Mouse (Mus musculus) neural tube, embryonic 12.5 days (tissue): ENCODE results near the gene Olfr397. TPM values are rescaled to one million over a fixed set of nuclear protein-coding genes. Genes with fewer than 3 reads are reported as not detected.

ENCODE experiments used
- ATAC-seq: fragments of 200-750 bp; cut with Nextera tagmentation; 2 replicates; pipeline ENCODE4 v1.8.0; 2017; ENCODE audit warnings: low read depth, mild to moderate bottlenecking, moderate TSS enrichment, moderate library complexity; ENCODE audit not compliant: low FRiP score
- H3K27ac ChIP-seq: fragments of 300-500 bp; sonication (generic); 2 replicates; pipeline ENCODE4 v1.5.1; 2016
- H3K27me3 ChIP-seq: fragments of 300-500 bp; sonication (generic); replicated peaks from 2 replicates; pipeline ENCODE4 v1.6.1; 2016; ENCODE audit warnings: mild to moderate bottlenecking
- H3K36me3 ChIP-seq: fragments of 300-500 bp; sonication (generic); 2 replicates; pipeline ENCODE4 v1.6.1; 2016; ENCODE audit warnings: mild to moderate bottlenecking
- H3K4me1 ChIP-seq: fragments of 300-500 bp; sonication (generic); 2 replicates; pipeline ENCODE4 v1.6.1; 2016
- H3K4me2 ChIP-seq: fragments of 300-500 bp; sonication (generic); replicated peaks from 2 replicates; pipeline ENCODE4 v1.6.1; 2016; ENCODE audit warnings: mild to moderate bottlenecking
- H3K4me3 ChIP-seq: fragments of 300-500 bp; sonication (generic); 2 replicates; pipeline ENCODE4 v1.5.1; 2016
- H3K9ac ChIP-seq: fragments of 300-500 bp; sonication (generic); 2 replicates; pipeline ENCODE4 v1.6.1; 2016; ENCODE audit warnings: mild to moderate bottlenecking
- H3K9me3 ChIP-seq: fragments of 300-500 bp; sonication (generic); 2 replicates; pipeline ENCODE4 v1.6.1; 2016; ENCODE audit warnings: mild to moderate bottlenecking
- WGBS: fragments of 180-500 bp; shearing (Covaris S2); methylation state at CpG from one replicate; pipeline ENCODE4 v1.1.7; 2016; 5-methylcytosine and 5-hydroxymethylcytosine counted together
- polyA plus RNA-seq: library from polyadenylated mRNA; unstranded; fragments of >200 nt; fragmentation: Nextera tagmentation; extraction: Ambion mirVana; gene quantifications from 2 replicates; pipeline ENCODE4 v1.2.1, GENCODE M21; 2016

Olfr397 gene
- not detected in 2 replicates for polyA plus RNA-seq

- ATAC-seq: no peak
- Histone ChIP-seq H3K9me3 (peaks cover 12% of the 10 kb centered on the region), H3K4me1 (no peaks in the 10 kb centered on the region), H3K36me3 (no peaks in the 10 kb centered on the region), H3K27me3 (no peaks in the 10 kb centered on the region), H3K4me3 (no peak within 1 kb of the TSS), H3K4me2 (no peak within 1 kb of the TSS), H3K9ac (no peak within 1 kb of the TSS), H3K27ac (no peak within 1 kb of the TSS)
- WGBS: 75% methylated on average over 1 of the region's 1 CpGs
Measured at GRCm38 (mm10) chr11:73960517-73960916, at the start of gene Olfr397. Olfr397 (plus strand) TSS chr11:73960817.

- Histone ChIP-seq H3K4me2 (no peak within 1 kb of the TSS), H3K4me1 (no peaks in the 10 kb centered on the region), H3K27ac (no peak within 1 kb of the TSS), H3K36me3 (no peaks in the 10 kb centered on the region), H3K9me3 (peaks cover 13% of the 10 kb centered on the region), H3K27me3 (no peaks in the 10 kb centered on the region), H3K9ac (no peak within 1 kb of the TSS), H3K4me3 (no peak within 1 kb of the TSS)
- ATAC-seq: no peak
Measured at GRCm38 (mm10) chr11:73936377-73936776, 24.2 kb upstream of the Olfr397 start, which contains the start of gene Olfr23. Olfr23 (plus strand) TSS chr11:73936677.

- ATAC-seq: no peak
- H3K9me3 ChIP-seq: peaks cover 37% of the 10 kb centered on the region
- H3K4me2 ChIP-seq: no peak within 1 kb of the TSS
- no peaks in the 10 kb centered on the region for H3K36me3 ChIP-seq
- H3K4me3 ChIP-seq: no peak within 1 kb of the TSS
- H3K9ac ChIP-seq: no peak within 1 kb of the TSS
- no peaks in the 10 kb centered on the region for H3K4me1 ChIP-seq
- no peaks in the 10 kb centered on the region for H3K27me3 ChIP-seq
- no peak within 1 kb of the TSS for H3K27ac ChIP-seq
Measured at GRCm38 (mm10) chr11:73990307-73990706, 29.7 kb downstream of the Olfr397 start, which contains the start of gene Olfr398. Olfr398 (minus strand) TSS chr11:73990407.

DNA sequence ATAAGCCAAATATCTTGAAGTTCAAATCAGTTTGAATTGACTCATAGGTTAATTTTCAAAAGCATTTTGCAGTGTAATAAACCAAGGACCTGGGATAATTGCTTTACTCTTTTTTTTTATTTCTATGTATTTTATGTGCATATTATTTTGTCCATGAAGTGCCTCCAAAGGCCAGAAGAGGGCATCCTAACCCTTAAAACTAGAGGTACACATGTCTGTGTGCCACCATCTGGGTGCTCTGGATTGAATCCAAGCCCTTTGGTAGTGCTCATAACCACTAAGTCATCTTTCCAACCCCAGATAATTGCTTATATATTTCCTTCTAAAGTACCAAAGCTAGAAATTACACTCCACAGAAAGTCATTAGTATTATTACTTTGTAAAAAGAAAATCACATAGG is 32.5 kb downstream of the Olfr397 start:
- Histone ChIP-seq H3K9me3 (peaks cover 21% of the 10 kb centered on the region), H3K4me1 (no peaks in the 10 kb centered on the region), H3K36me3 (no peaks in the 10 kb centered on the region), H3K27ac (no peak overlapping the region), H3K27me3 (no peaks in the 10 kb centered on the region), H3K4me3 (no peak overlapping the region), H3K4me2 (no peak overlapping the region), H3K9ac (no peak overlapping the region)
- no peak for ATAC-seq

Other genes starting within 250 kb of the Olfr397 start
- not detected in 2 replicates for gene Olfr389, start 180.1 kb upstream of the Olfr397 start, polyA plus RNA-seq
- not detected in 2 replicates for gene Olfr390, start 177.9 kb upstream of the Olfr397 start, polyA plus RNA-seq
- gene Olfr391-ps, start 157.8 kb upstream of the Olfr397 start, polyA plus RNA-seq: not detected in 2 replicates
- gene Olfr392, start 143.8 kb upstream of the Olfr397 start, polyA plus RNA-seq: not detected in 2 replicates
- gene Olfr393, start 109.4 kb upstream of the Olfr397 start, polyA plus RNA-seq: not detected in 2 replicates
- not detected in 2 replicates for gene Olfr394, start 70.0 kb upstream of the Olfr397 start, polyA plus RNA-seq
- not detected in 2 replicates for gene Olfr395, start 51.5 kb upstream of the Olfr397 start, polyA plus RNA-seq
- not detected in 2 replicates for gene Olfr23, start 24.1 kb upstream of the Olfr397 start, polyA plus RNA-seq
- not detected in 2 replicates for gene Olfr398, start 29.6 kb downstream of the Olfr397 start, polyA plus RNA-seq
- gene Olfr139, start 95.7 kb downstream of the Olfr397 start, polyA plus RNA-seq: not detected in 2 replicates
- gene Olfr399, start 95.8 kb downstream of the Olfr397 start, polyA plus RNA-seq: not detected in 2 replicates
- gene Zfp616, start 109.1 kb downstream of the Olfr397 start, polyA plus RNA-seq: not detected in 2 replicates
- gene Olfr401, start 152.9 kb downstream of the Olfr397 start, polyA plus RNA-seq: not detected in 2 replicates
- gene Olfr402, start 192.7 kb downstream of the Olfr397 start, polyA plus RNA-seq: not detected in 2 replicates
- not detected in 2 replicates for gene Olfr403, start 225.4 kb downstream of the Olfr397 start, polyA plus RNA-seq